Mouse (Mus musculus): ENCODE data around the gene Fbln2.

Gene Fbln2

DNA sequence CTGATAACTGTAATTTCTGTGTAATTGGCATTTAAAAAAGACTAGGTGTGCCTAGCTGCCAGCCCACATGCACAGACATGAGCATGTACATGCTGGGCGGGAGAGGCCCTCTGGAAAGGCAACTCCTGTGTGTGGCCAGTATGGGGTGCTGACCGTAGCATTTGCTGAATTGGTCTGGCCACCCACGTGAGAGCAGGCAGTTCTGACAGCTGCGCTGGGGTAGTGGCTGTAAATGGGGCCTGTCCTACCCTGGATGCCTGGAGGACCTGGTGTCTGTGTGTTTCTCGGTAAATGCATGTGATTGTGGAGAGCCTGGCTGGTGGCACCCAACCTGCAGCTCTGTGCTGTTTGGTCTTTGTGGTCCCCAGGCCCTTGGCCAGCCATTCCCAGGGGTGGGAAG lies 69.5 kb downstream of the Fbln2 start:
- peak; percentile 39 for DNase-seq

DNA sequence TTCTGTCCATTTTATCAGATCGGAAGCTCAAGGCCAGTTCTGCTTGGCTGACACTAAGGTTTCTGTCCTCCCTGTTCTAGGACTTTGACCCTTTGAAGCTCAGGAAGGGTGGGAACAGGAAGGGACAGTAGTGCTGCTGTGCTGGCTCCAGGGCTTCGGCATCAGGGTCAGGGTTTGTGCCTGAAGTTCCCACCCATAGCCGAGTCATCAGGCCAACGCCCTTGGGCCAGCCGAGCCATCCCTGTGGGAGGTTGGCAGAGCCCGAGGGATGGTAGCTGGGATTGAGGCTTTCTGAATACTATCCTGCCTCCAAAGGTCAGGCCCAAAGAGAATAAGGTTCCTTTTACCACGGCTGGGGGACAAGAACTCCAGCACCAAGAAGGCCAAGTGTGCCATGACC lies 70.8 kb downstream of the Fbln2 start:
- no peak for DNase-seq

DNA sequence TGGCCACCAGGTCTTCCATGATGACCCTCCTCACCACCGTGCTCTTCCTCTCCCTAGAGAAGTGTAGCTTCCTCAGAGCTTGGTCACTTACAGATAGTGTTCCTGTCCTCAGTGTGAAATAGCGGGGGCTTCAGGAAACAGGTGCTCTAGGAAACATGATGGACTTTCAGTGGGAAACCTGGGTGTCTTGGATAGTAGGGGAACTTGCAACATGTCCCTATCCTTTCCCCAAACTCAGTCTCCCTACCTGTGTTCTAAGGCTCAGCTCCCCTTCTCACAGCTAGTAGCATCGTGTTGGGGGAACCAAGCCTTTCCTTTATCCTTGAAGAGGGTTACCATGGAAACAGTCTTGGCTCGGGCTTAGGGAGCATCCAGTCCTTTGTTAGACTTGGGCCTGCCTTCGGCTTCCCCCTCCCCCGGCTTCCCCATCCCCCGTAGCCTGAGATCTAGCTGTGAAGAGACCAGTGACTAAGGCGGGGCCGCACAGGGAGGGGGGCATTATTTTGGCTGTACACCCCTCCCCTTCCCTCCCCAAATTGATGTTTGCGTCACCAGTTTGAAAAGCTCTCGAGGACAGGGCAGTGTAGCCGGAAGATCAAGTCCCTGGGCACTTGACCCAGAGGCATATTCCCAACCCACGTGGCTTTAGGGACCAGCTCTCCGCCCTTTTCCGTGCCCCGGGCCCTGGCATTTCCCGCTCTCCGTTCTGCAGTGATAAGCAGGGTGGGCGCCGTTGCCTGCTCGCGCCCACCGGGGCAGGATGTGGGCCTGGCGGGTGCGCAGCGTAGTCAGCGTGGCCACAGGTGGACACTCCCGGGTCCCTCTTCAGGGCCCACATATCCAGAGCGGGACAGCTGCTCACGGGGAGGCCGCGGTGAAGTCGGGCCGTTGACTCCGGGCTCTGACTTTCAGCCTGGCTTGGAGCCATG lies 72.5 kb downstream of the Fbln2 start:
- DNase-seq: no peak

- peak; percentile 92 for DNase-seq
Observed at GRCm38 (mm10) chr6:91285450-91285790, 73.2 kb downstream of the Fbln2 start.

GRCm38 (mm10) chr6:91285814-91286545 lies 73.7 kb downstream of the Fbln2 start:
- no peak for DNase-seq

GRCm38 (mm10) chr6:91286624-91287023 lies 74.4 kb downstream of the Fbln2 start:
- DNase-seq: peak; percentile 94

GRCm38 (mm10) chr6:91287148-91287547 lies 74.9 kb downstream of the Fbln2 start:
- DNase-seq: peak; percentile 55

- DNase-seq: peak; percentile 50
Observed at GRCm38 (mm10) chr6:91287636-91288035, 75.4 kb downstream of the Fbln2 start.

DNA sequence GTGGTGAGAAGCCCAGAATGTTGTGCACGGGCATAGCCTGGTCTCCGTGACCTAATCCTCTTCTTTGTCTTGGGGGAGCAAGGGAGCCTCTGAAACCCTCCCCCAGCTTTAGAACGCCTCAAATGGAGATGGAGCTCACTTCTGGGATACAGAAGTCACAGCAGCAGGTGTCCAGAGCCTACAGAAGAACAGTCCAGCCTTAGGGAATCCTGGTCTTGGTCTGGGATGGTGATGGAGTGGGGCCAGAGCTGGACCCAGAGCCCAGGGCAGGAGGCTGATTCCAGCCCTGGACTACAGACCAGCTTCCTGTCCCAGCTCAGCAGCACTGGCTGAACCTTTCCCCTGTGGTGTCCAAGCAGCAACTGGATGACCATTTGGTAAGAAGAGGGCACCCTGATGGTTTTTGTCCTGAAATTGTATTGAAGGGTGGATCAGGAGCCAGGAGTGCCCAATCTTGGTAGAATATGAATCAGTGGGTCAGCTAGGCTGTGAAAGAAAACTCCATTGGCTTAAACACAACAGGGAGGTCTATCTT lies 76.1 kb downstream of the Fbln2 start:
- DNase-seq: peak; percentile 58

DNA sequence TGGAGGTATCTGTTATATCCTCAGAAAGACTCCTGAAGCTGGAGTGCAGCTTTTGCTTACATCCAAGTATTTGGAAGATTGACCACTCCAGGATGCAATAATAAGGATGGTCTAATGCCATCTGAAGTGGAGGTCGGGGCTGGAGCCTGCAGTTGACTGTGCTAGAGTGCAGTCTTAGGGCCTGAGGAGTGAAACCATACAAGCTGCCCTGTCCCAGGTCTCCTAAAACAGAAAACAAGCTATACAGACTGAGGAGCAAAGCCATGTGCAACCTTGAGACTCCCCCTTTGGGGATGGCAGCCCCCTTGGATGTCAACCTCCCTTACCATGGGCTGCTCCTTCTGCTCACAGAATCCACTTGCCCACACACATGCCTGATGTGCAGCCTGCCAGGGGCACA lies 76.7 kb downstream of the Fbln2 start:
- DNase-seq: peak; percentile 29

GRCm38 (mm10) chr6:91290937-91291336 lies 78.7 kb downstream of the Fbln2 start:
- DNase-seq: peak; percentile 86

- DNase-seq: no peak
Observed at GRCm38 (mm10) chr6:91295431-91295830, 83.2 kb downstream of the Fbln2 start.

- DNase-seq: no peak
Observed at GRCm38 (mm10) chr6:91298828-91299227, 86.6 kb downstream of the Fbln2 start.

GRCm38 (mm10) chr6:91300079-91300478 lies 87.8 kb downstream of the Fbln2 start:
- DNase-seq: no peak

- peak; percentile 55 for DNase-seq
Observed at GRCm38 (mm10) chr6:91301839-91302238, 89.6 kb downstream of the Fbln2 start.

DNA sequence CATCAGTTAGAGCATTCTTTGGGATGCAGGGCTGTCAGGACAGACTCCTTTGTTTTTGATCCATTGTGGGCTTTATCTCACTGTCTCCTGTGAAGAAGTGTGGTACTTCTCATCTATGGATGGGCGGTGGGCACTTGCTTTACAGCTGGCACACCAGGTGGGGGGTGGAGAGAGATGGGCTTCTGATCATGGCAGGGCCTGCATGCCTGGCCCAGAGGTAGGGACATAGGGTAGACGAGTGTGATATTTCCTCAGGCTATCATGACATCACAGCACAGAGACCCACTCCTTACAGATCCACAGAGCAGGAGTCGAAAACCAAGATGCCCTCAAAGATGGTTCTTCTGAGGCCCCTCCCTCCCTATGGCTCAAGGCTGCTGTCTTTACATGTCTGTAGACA lies 90.1 kb downstream of the Fbln2 start:
- no peak for DNase-seq

- DNase-seq: no peak
Observed at GRCm38 (mm10) chr6:91304172-91304571, 91.9 kb downstream of the Fbln2 start.

DNA sequence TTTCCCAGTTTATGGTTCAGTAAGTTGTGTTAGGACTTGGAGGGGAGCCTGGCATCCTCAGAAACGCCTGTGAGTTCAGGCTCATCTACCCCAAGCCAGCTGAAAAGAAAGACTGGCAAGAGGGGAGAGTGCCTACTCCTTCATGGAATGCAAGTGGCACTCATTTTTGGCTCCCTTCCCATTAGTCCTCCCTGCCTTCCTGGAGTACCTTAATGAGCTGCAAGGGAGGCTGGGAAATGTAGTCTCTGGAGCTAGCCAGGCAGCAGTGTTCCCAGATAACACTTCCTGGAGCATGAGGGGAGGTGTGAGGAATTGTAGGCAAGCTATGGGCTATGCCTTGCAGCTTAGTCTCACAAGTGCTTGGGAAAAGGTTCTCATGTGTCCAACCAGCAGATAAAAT lies 95.7 kb downstream of the Fbln2 start:
- DNase-seq: no peak

GRCm38 (mm10) chr6:91311204-91311603 lies 98.9 kb downstream of the Fbln2 start:
- no peak for DNase-seq

DNA sequence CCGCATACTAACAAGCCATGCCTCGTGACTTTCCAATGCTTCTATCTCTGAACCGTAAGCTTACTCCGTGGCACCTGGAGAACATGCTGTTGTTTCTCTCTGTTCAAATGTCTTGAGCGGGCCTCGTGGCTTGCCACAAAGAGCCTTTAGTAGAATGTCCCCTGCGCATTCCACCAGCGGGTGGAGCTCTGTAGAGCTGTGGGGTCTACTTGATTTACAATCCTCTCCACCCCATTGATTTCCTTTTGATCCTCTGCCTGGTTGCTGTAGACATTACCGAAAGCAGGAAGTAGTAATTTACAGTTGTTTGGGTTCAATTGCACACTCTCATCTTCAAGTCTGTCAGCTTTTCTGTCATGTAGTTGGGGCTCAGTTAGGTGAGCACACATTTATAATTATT lies 100.2 kb downstream of the Fbln2 start:
- no peak for DNase-seq
